Mouse (Mus musculus) heart, postnatal 0 days (tissue): ENCODE results near the gene Slc4a7. TPM values are rescaled to one million over a fixed set of nuclear protein-coding genes. Genes with fewer than 3 reads are reported as not detected.

Source experiments
- ATAC-seq: fragments of 200-750 bp; cut with Nextera tagmentation; 2 replicates; pipeline ENCODE4 v1.8.0; 2017; ENCODE audit warnings: low read depth, moderate number of reproducible peaks, moderate library complexity; ENCODE audit not compliant: insufficient read depth
- DNase-seq: peaks from one replicate; pipeline ENCODE4 v3.0.0-alpha.2; 2016; ENCODE audit warnings: low spot score
- H3K27ac ChIP-seq: fragments of 300-500 bp; sonication (generic); 2 replicates; pipeline ENCODE4 v1.5.1; 2014; ENCODE audit warnings: low read depth, mild to moderate bottlenecking
- H3K27me3 ChIP-seq: fragments of 300-500 bp; sonication (generic); 2 replicates; pipeline ENCODE4 v1.6.1; 2014; ENCODE audit warnings: low read length, mixed read lengths; ENCODE audit not compliant: control insufficient read depth, insufficient read depth
- H3K36me3 ChIP-seq: fragments of 300-500 bp; sonication (generic); replicated peaks from 2 replicates; pipeline ENCODE4 v1.6.1; 2014; ENCODE audit warnings: low read length, mixed read lengths; ENCODE audit not compliant: control insufficient read depth, insufficient read depth
- H3K4me1 ChIP-seq: fragments of 300-500 bp; sonication (generic); 2 replicates; pipeline ENCODE4 v1.6.1; 2014; ENCODE audit warnings: antibody characterized with exemption; ENCODE audit not compliant: control insufficient read depth, insufficient read depth
- H3K4me2 ChIP-seq: fragments of 300-500 bp; sonication (generic); 2 replicates; pipeline ENCODE4 v1.6.1; 2014; ENCODE audit warnings: low read depth, mild to moderate bottlenecking, low read length, moderate library complexity
- H3K4me3 ChIP-seq: fragments of 300-500 bp; sonication (generic); 2 replicates; pipeline ENCODE4 v1.5.1; 2014; ENCODE audit warnings: low read depth, low read length
- H3K9ac ChIP-seq: fragments of 300-500 bp; sonication (generic); replicated peaks from 2 replicates; pipeline ENCODE4 v1.6.1; 2014; ENCODE audit warnings: low read depth, low read length, mixed read lengths
- H3K9me3 ChIP-seq: fragments of 300-500 bp; sonication (generic); replicated peaks from 2 replicates; pipeline ENCODE4 v1.6.1; 2016; ENCODE audit warnings: low read length; ENCODE audit not compliant: control insufficient read depth
- CTCF ChIP-seq: IDR thresholded peaks from 2 replicates; pipeline ENCODE4 v1.5.1; 2016; ENCODE audit warnings: antibody characterized with exemption, control low read depth, low read depth
- EP300 ChIP-seq: IDR thresholded peaks from 2 replicates; pipeline ENCODE4 v1.6.1; 2016; ENCODE audit warnings: antibody characterized with exemption, low read depth
- WGBS: fragments of 180-500 bp; shearing (Covaris S2); extraction: QIAGEN DNeasy Blood & Tissue Kit; methylation state at CpG from one replicate; pipeline ENCODE4 v1.1.7; 2014; 5-methylcytosine and 5-hydroxymethylcytosine counted together
- polyA plus RNA-seq: library from polyadenylated mRNA; unstranded; fragments of >200 nt; fragmentation: Nextera tagmentation; extraction: Ambion mirVana; gene quantifications from 2 replicates; pipeline ENCODE4 v1.2.1, GENCODE M21; 2015
- total RNA-seq: library from RNA; depleted of rRNA; stranded (reverse); fragments of >200 nt; gene quantifications from 2 replicates; pipeline ENCODE4 v1.2.3, GENCODE M21; 2014; ENCODE audit warnings: low replicate concordance

Slc4a7 gene
- total and polyA plus RNA-seq, 2 experiments from 2014 or later = 7.3 to 16.4 TPM

- Histone ChIP-seq H3K27me3 (no peaks in the 10 kb centered on the region), H3K4me2 (0 out of 2 replicates have a peak overlapping the region, but pooled peaks have one; percentile 23), H3K9ac (no peak overlapping the region), H3K4me3 (no peak overlapping the region), H3K27ac (peak overlapping the region; percentile 51), H3K36me3 (no peaks in the 10 kb centered on the region), H3K9me3 (no peaks in the 10 kb centered on the region), H3K4me1 (peaks cover 8% of the 10 kb centered on the region)
- DNase-seq (peak; percentile 42), ATAC-seq (peak; percentile 83)
- 34% methylated on average over 12 of the region's 12 CpGs for WGBS
- TF ChIP-seq CTCF (no peak), EP300 (no peak)
Measured at GRCm38 (mm10) chr14:14832520-14833240, 130.6 kb downstream of the Slc4a7 start.

- TF ChIP-seq CTCF (no peak), EP300 (no peak)
- no peak for DNase-seq
- Histone ChIP-seq H3K27me3 (no peaks in the 10 kb centered on the region), H3K4me1 (peaks cover 8% of the 10 kb centered on the region), H3K4me2 (no peak overlapping the region), H3K9ac (no peak overlapping the region), H3K9me3 (no peaks in the 10 kb centered on the region), H3K4me3 (no peak overlapping the region), H3K36me3 (no peaks in the 10 kb centered on the region), H3K27ac (no peak overlapping the region)
- WGBS = 89% methylated on average over 1 of the region's 1 CpGs
- ATAC-seq = no peak
Measured at GRCm38 (mm10) chr14:14833498-14833897, 131.4 kb downstream of the Slc4a7 start.

- no peak for ATAC-seq
- Histone ChIP-seq H3K4me1 (peaks cover 8% of the 10 kb centered on the region), H3K4me3 (no peak overlapping the region), H3K4me2 (no peak overlapping the region), H3K36me3 (no peaks in the 10 kb centered on the region), H3K27me3 (no peaks in the 10 kb centered on the region), H3K9me3 (no peaks in the 10 kb centered on the region), H3K27ac (no peak overlapping the region), H3K9ac (no peak overlapping the region)
- TF ChIP-seq CTCF = no peak
- no peak for TF ChIP-seq EP300
- 80% methylated on average over 2 of the region's 2 CpGs for WGBS
- no peak for DNase-seq
Measured at GRCm38 (mm10) chr14:14834266-14834665, 132.2 kb downstream of the Slc4a7 start.

- Histone ChIP-seq H3K4me2 (no peak overlapping the region), H3K9me3 (no peaks in the 10 kb centered on the region), H3K4me3 (no peak overlapping the region), H3K4me1 (peaks cover 5% of the 10 kb centered on the region), H3K27ac (no peak overlapping the region), H3K9ac (no peak overlapping the region), H3K27me3 (no peaks in the 10 kb centered on the region), H3K36me3 (no peaks in the 10 kb centered on the region)
- DNase-seq (no peak), ATAC-seq (no peak)
- 45% methylated on average over 4 of the region's 4 CpGs for WGBS
- TF ChIP-seq CTCF (no peak), EP300 (no peak)
Measured at GRCm38 (mm10) chr14:14837627-14838026, 135.5 kb downstream of the Slc4a7 start.

- no peak for TF ChIP-seq CTCF
- TF ChIP-seq EP300 = no peak
- Histone ChIP-seq H3K9ac (no peak overlapping the region), H3K27ac (no peak overlapping the region), H3K4me1 (peaks cover under 1% of the 10 kb centered on the region; the same call in 1 of the 2 replicates), H3K36me3 (no peaks in the 10 kb centered on the region), H3K9me3 (no peaks in the 10 kb centered on the region), H3K27me3 (no peaks in the 10 kb centered on the region), H3K4me2 (no peak overlapping the region), H3K4me3 (no peak overlapping the region)
- no peak for DNase-seq
- WGBS = 39% methylated on average over 1 of the region's 1 CpGs
- no peak for ATAC-seq
Measured at GRCm38 (mm10) chr14:14838109-14838508, 136.0 kb downstream of the Slc4a7 start.
